Mouse (Mus musculus) bone marrow, adult 2 months (tissue): Measurements from ENCODE around the gene Ndufaf2. TPM values are rescaled to one million over a fixed set of nuclear protein-coding genes. Genes with fewer than 3 reads are reported as not detected.

Source experiments
- H3K27ac ChIP-seq: fragments of 200-500 bp; 2 replicates; pipeline ENCODE4 v1.5.1; 2012; ENCODE audit warnings: low read depth, mild to moderate bottlenecking, control low read depth, inconsistent platforms, low read length; ENCODE audit not compliant: control insufficient read depth, poor library complexity, insufficient read depth
- H3K4me1 ChIP-seq: fragments of 200-500 bp; 2 replicates; pipeline ENCODE4 v1.6.1; 2011; ENCODE audit warnings: low read length; ENCODE audit not compliant: control insufficient read depth, insufficient read depth
- H3K4me3 ChIP-seq: fragments of 200-500 bp; replicated peaks from 2 replicates; pipeline ENCODE3; 2011; ENCODE audit warnings: mild to moderate bottlenecking, low read depth, low read length, control low read depth; ENCODE audit not compliant: control insufficient read depth
- CTCF ChIP-seq: fragments of 200-500 bp; IDR thresholded peaks from 2 replicates; pipeline ENCODE4 v1.5.1; 2011; ENCODE audit warnings: low read length, control low read depth; ENCODE audit not compliant: control insufficient read depth, insufficient read depth
- POLR2A ChIP-seq: fragments of 200-500 bp; IDR thresholded peaks from 2 replicates; pipeline ENCODE4 v1.6.1; 2011; ENCODE audit warnings: low read depth, mild to moderate bottlenecking, control low read depth, low read length, borderline replicate concordance; ENCODE audit not compliant: control insufficient read depth
- WGBS: fragments of 180-500 bp; shearing (Covaris S2); methylation state at CpG from one replicate; pipeline ENCODE4 v1.1.7; 2018; 5-methylcytosine and 5-hydroxymethylcytosine counted together
- polyA plus RNA-seq: library from polyadenylated mRNA; stranded (reverse); fragments of >200 nt; gene quantifications from 2 replicates; pipeline ENCODE4 v1.2.4, GENCODE M21; 2011; ENCODE audit warnings: low replicate concordance; ENCODE audit not compliant: missing spikeins, insufficient read depth, insufficient read length

Ndufaf2 gene
- polyA plus RNA-seq, 1 experiment: 20.7 TPM

DNA sequence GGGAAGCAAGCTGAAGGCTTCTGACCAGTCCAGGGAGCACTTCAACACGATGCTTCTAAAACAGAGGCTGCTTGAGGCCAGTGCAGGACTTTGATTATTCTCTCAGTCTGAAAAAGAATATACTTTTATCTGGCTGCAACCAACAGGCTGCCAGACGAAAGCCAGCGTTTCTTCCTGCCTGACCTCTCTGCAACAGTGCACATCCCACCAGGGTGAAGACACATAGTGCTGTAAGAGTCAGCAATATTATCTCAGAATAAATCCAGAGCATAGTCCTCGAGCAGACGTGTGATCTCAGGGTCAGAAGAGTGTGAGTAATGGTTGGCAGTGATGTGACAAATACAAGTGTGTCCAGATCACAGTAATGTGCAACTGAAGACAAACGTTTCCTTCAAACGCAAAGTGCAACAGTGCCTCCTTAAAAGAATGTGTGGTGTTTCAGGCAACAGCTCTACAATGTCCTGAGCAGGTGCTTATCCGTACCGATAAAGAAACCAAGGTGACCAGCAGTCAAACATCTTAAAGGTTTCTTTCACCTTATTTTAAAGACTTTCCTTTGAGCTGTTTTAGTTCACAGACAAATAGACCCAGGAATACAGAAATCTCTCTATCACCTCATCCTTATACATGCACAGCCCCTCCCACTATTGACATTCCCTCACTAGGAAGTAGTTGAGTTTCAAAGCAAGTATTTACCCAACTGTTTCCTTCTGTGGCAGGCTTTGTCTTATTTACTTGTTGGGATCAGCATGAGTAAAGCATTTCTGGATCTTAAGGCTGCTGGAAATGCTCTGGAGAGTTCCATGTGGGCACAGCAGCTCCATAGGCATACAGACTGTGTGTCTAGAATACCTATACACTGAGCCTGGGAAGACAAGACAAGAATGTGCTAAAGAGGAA, 38.8 kb downstream of the Ndufaf2 start:
- Histone ChIP-seq H3K27ac (no peak overlapping the region), H3K4me1 (no peaks in the 10 kb centered on the region), H3K4me3 (no peak overlapping the region)
- TF ChIP-seq CTCF (no peak), POLR2A (no peak)
- WGBS: 84% methylated on average over 9 of the region's 9 CpGs

DNA sequence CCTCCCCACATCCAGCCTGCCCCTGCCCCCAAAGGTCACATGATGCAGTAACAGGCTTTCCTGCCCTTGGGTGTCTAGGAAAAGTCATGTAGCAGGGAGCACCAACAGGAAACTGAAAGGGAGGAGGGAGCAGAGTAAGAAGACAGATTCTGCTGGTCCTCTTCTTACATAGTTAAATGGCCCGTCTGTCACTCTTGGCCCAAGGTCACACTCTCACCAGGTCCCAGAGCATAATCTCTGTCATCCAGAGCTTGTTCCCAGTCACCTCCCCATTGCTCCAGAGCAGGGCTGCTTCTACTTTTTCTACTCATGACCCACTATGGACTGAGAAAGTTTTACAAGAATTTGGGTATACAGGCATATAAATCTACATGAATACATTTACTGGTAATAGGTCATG, 40.2 kb downstream of the Ndufaf2 start:
- no peak for TF ChIP-seq CTCF
- TF ChIP-seq POLR2A: no peak
- no peaks in the 10 kb centered on the region for H3K4me1 ChIP-seq
- WGBS: 72% methylated on average over 1 of the region's 1 CpGs
- no peak overlapping the region for H3K4me3 ChIP-seq
- H3K27ac ChIP-seq: no peak overlapping the region

DNA sequence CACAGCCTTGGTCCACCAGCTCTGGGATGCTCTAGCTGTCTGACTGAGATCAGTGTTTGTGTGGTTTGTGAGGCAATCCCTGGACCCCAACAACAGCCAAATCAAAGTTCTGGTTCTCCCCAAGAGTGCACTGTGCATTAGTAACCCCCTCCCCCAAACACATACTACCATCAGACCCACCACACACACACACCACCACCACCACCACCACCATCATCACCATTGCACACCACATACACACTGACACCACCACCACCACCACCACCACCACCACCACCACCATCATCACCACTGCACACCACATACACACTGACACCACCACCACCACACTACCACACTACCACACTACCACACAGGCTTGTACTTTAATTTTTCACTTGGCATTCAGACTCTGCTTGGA, 40.8 kb downstream of the Ndufaf2 start:
- Histone ChIP-seq H3K4me1 (no peaks in the 10 kb centered on the region), H3K4me3 (no peak overlapping the region), H3K27ac (no peak overlapping the region)
- TF ChIP-seq CTCF (no peak), POLR2A (no peak)

DNA sequence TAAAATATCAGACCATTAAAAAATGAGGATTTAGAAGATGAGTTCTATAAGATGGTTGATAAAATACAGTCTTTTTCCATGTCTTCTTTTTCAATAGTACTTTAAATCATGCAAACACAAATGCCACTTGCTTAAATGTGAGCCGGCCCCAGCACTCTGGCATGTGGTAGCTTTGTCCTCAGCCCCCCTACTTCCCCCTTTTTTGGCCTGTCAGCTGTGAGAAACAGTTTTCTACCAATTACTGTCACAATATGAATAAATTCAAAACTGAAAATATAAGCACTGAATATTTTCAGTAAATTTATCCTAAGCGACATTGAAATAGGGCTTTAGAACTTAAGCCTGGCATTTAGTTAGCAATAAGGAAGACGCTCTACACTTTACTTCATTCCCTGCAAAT, 44.2 kb downstream of the Ndufaf2 start:
- H3K4me1 ChIP-seq: no peaks in the 10 kb centered on the region
- no peak overlapping the region for H3K4me3 ChIP-seq
- TF ChIP-seq POLR2A (no peak), CTCF (no peak)
- no peak overlapping the region for H3K27ac ChIP-seq
- 59% methylated on average over 3 of the region's 3 CpGs for WGBS

DNA sequence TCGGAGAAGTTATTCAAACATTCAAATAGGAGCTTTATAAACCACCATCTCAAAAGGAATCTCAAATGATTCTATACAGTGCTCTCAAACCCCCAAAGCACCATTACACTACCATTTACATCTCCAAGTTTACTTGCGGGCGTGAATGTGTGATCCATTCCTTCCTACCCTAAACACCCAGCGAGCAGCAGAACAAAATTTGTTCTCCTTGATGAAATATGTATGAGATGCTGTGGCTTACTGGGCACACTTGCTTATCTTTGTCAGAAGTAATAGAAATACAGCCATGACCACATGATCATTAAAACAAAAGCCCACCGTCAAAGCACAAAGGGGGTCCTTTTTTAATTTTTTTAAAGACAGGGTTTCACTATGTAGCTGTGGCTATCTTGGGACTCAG, 44.9 kb downstream of the Ndufaf2 start:
- 88% methylated on average over 5 of the region's 5 CpGs for WGBS
- Histone ChIP-seq H3K4me3 (no peak overlapping the region), H3K27ac (no peak overlapping the region), H3K4me1 (no peaks in the 10 kb centered on the region)
- no peak for TF ChIP-seq POLR2A
- no peak for TF ChIP-seq CTCF

DNA sequence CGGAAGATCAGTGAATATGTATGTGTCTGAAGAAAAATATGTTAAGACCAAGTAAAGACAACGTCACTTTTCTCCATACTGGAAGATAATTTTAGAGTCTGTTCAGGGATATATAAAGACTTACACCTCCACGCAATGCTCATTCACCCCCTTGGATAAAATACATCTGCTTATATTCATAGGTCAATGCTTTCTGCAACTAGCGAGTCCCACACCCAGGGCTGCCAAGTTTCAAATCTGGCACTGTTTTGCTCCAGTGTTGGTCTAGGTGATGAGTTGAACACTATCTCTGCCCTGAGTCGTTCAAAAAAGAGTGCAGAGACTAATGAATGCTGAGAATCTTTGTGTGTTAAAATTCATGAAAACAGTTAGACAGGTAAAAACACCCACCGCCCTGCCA, 47.5 kb downstream of the Ndufaf2 start:
- H3K4me3 ChIP-seq: no peak overlapping the region
- no peak overlapping the region for H3K27ac ChIP-seq
- no peaks in the 10 kb centered on the region for H3K4me1 ChIP-seq
- WGBS: 85% methylated on average over 6 of the region's 6 CpGs
- no peak for TF ChIP-seq CTCF
- no peak for TF ChIP-seq POLR2A

DNA sequence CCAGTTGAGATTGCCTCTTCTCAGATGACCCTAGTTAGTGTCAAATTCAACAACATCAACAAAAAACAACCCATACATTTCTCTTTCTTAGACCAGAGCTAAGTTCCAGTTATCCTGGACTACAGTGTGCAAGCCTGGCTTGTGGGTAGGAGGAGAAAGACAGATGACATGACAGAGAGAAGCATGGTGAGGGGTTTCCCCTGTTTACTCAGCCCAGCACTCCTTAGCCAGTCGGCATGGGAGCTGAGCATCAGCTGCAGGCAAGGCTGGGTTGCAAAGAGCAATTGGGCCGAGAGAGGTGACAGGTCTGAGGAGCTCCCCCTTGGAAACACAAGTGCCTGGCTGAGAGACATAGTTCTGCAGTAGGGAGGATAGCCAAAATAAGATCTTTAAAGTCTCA, 57.7 kb downstream of the Ndufaf2 start:
- Histone ChIP-seq H3K4me1 (no peaks in the 10 kb centered on the region), H3K27ac (no peak overlapping the region), H3K4me3 (no peak overlapping the region)
- 71% methylated on average over 2 of the region's 2 CpGs for WGBS
- TF ChIP-seq POLR2A (no peak), CTCF (no peak)

DNA sequence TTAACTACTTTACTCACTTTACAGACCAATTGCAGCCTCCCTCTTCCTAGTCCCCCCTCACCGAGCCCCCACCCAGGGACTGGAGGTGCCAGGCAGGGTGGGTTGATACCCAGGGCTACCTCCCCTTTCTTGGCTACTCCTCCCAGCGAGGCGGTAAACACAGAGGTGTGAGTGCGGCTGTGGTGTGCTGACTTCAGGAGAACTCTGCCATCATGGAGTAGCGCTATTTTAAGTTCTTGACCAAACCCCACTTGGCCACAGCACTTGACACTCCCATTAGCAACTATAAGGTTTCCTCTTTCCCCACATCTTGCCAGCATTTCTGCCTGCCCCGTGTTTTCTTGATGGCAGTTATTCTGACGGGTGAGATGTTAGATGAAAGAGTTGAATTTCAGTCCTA, 62.0 kb downstream of the Ndufaf2 start:
- no peak overlapping the region for H3K27ac ChIP-seq
- H3K4me1 ChIP-seq: no peaks in the 10 kb centered on the region
- TF ChIP-seq CTCF (no peak), POLR2A (no peak)
- WGBS: 75% methylated on average over 7 of the region's 7 CpGs
- no peak overlapping the region for H3K4me3 ChIP-seq

DNA sequence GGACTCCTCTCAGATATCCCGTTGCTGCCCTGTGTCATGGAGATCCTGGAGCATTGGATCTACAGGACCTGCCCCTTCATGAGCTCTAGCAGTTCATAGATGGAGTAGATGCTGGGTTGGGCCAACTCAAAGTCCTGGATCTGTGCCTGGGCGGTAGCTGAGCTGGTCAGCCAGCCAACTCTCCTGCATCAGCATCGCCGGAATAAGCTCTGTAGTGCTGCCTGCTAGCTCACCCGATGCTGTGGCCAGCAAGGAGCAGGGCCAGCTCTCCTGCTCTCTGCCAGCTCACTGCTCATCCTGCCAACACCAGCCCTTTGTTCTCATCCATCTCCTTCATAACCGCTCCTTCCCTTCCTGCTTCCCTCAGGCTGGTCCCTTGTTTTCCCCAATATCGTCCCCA, 62.8 kb downstream of the Ndufaf2 start:
- Histone ChIP-seq H3K4me1 (no peaks in the 10 kb centered on the region), H3K4me3 (no peak overlapping the region), H3K27ac (no peak overlapping the region)
- WGBS: 83% methylated on average over 7 of the region's 7 CpGs
- TF ChIP-seq CTCF (no peak), POLR2A (no peak)

DNA sequence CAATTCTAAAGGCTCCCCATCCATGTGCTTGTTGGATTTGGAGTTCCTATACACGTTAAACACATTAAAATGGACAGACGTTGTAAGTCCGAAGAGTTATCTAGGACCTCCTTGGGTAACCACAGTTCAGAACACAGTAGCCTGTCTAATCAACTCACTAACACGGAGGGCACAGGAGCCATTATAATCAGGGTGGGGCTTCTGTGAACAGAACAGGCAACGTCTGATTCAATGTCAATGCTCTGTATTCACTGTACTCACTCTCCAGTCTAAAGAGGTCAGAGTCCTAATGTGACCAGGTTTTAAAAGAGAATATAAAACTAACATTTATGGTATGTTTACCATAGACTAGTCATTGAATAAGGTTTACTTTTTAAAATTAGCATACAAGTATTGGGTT, 63.7 kb downstream of the Ndufaf2 start:
- no peak for TF ChIP-seq CTCF
- no peak for TF ChIP-seq POLR2A
- 80% methylated on average over 5 of the region's 5 CpGs for WGBS
- Histone ChIP-seq H3K4me1 (no peaks in the 10 kb centered on the region), H3K27ac (no peak overlapping the region), H3K4me3 (no peak overlapping the region)
